Mouse (Mus musculus): ENCODE data around the gene Asb14. TPM values are rescaled to one million over a fixed set of nuclear protein-coding genes. Genes with fewer than 3 reads are reported as not detected.

The Asb14 gene
- polyA plus RNA-seq, 1 experiment = 0.81 TPM

DNA sequence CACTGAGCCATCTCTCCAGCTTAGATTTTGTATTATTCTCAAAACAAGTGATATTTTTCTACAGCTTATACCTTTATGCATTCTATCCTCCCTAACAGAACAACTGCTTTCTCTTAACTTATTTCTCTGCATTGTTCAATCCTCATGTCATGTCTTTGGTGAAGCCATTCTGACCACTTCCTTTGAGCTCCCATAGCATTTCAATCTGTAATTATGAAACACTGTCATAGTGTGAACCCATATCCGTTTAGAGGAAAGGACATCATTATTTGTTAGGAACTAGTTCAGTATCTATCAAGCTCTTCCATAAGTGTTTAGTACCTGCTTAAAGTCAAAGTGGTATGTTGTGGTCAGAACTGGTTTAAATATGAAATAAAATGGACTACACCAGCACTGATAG lies 66.2 kb downstream of the Asb14 start:
- Histone ChIP-seq H3K27me3 (replicated peaks; ENCODE audit: control insufficient read depth, insufficient read depth, low read length) (no peaks in the 10 kb centered on the region), H3K27ac (ENCODE audit: insufficient read depth, low read depth, low read length) (no peak overlapping the region), H3K4me1 (ENCODE audit: control insufficient read depth, insufficient read depth, low read length) (no peaks in the 10 kb centered on the region), H3K36me3 (ENCODE audit: control insufficient read depth, insufficient read depth, low read length) (no peaks in the 10 kb centered on the region; the same call in 1 of the 2 replicates), H3K4me3 (ENCODE audit: insufficient read depth, low read depth, low read length) (no peak overlapping the region)
- WGBS = 88% methylated on average over 1 of the region's 1 CpGs
- no peak for TF ChIP-seq CTCF (conservative IDR thresholded peaks at IDR 0.05; ENCODE audit: insufficient read depth, insufficient read length, low read depth, low read length)
- no peak for TF ChIP-seq POLR2A (IDR thresholded peaks at IDR 0.05; ENCODE audit: low read depth, low read length)
- DNase-seq = no peak

Other genes starting within 250 kb of the Asb14 start
- 3.9 and 4.8 TPM in 2 replicates for gene Pde12, start 224.7 kb upstream of the Asb14 start, polyA plus RNA-seq (2012; rRNA removed)
- gene Dnah12, start 201.3 kb upstream of the Asb14 start, polyA plus RNA-seq (2012; rRNA removed) = 0.10 and 0.19 TPM in 2 replicates
- 3.7 and 5.4 TPM in 2 replicates for gene Appl1, start 76.7 kb downstream of the Asb14 start, polyA plus RNA-seq (2012; rRNA removed)
- gene Hesx1, start 99.9 kb downstream of the Asb14 start, polyA plus RNA-seq (2012; rRNA removed) = 0.12 and 0.19 TPM in 2 replicates
- gene Il17rd, start 144.4 kb downstream of the Asb14 start, polyA plus RNA-seq (2012; rRNA removed) = 3.3 and 3.8 TPM in 2 replicates
- gene Arhgef3, start 220.3 kb downstream of the Asb14 start, polyA plus RNA-seq (2012; rRNA removed) = 15.2 and 17.3 TPM in 2 replicates

All from kidney, adult 2 months (tissue).